Mouse (Mus musculus) c-Kit-positive CD71-positive TER-119-negative erythroid progenitor cells, embryonic 14.5 days (primary cell): ENCODE data around the gene Gadd45gip1.

Experiments used
- DNase-seq: peaks from one replicate; pipeline ENCODE4 v3.0.0-alpha.2; 2013; ENCODE audit warnings: low read depth

Gene Gadd45gip1

GRCm38 (mm10) chr8:84831490-84831889 is at the start of gene Gadd45gip1:
Gene Gadd45gip1, plus strand, starts transcription at chr8:84831522.
- no peak for DNase-seq

- DNase-seq: no peak
These were observed 49.4 kb upstream of the Gadd45gip1 start for GRCm38 (mm10) chr8:84781686-84782505.

GRCm38 (mm10) chr8:84782680-84783079 is 48.6 kb upstream of the Gadd45gip1 start:
- no peak for DNase-seq

GRCm38 (mm10) chr8:84783198-84783918 is 48.0 kb upstream of the Gadd45gip1 start:
- no peak for DNase-seq

GRCm38 (mm10) chr8:84783919-84784581 is 47.3 kb upstream of the Gadd45gip1 start:
- no peak for DNase-seq

GRCm38 (mm10) chr8:84784681-84785505 is 46.4 kb upstream of the Gadd45gip1 start:
- DNase-seq: no peak

GRCm38 (mm10) chr8:84785506-84785755 is 45.9 kb upstream of the Gadd45gip1 start:
- no peak for DNase-seq

GRCm38 (mm10) chr8:84785756-84786677 is 45.3 kb upstream of the Gadd45gip1 start:
- DNase-seq: no peak

- DNase-seq: no peak
These were observed 44.4 kb upstream of the Gadd45gip1 start for GRCm38 (mm10) chr8:84786801-84787467.

GRCm38 (mm10) chr8:84787523-84788302 is 43.6 kb upstream of the Gadd45gip1 start:
- no peak for DNase-seq

GRCm38 (mm10) chr8:84788896-84789295 is 42.4 kb upstream of the Gadd45gip1 start:
- no peak for DNase-seq

GRCm38 (mm10) chr8:84789345-84789744 is 42.0 kb upstream of the Gadd45gip1 start:
- DNase-seq: no peak

- no peak for DNase-seq
These were observed 41.4 kb upstream of the Gadd45gip1 start for GRCm38 (mm10) chr8:84789855-84790486.

GRCm38 (mm10) chr8:84790537-84790936 is 40.8 kb upstream of the Gadd45gip1 start:
- DNase-seq: no peak

GRCm38 (mm10) chr8:84792429-84792947 is 38.8 kb upstream of the Gadd45gip1 start:
- no peak for DNase-seq

- DNase-seq: no peak
These were observed 38.2 kb upstream of the Gadd45gip1 start for GRCm38 (mm10) chr8:84793134-84793533.

- DNase-seq: no peak
These were observed 37.4 kb upstream of the Gadd45gip1 start for GRCm38 (mm10) chr8:84793791-84794485.

GRCm38 (mm10) chr8:84794486-84794885 is 36.8 kb upstream of the Gadd45gip1 start:
- no peak for DNase-seq
